Mouse (Mus musculus): ENCODE measurements around the gene Mast4. TPM values are rescaled to one million over a fixed set of nuclear protein-coding genes. Genes with fewer than 3 reads are reported as not detected.

The Mast4 gene
- total and polyA plus RNA-seq, 3 experiments, result 0.99 to 7.4 (median 6.1) TPM

DNA sequence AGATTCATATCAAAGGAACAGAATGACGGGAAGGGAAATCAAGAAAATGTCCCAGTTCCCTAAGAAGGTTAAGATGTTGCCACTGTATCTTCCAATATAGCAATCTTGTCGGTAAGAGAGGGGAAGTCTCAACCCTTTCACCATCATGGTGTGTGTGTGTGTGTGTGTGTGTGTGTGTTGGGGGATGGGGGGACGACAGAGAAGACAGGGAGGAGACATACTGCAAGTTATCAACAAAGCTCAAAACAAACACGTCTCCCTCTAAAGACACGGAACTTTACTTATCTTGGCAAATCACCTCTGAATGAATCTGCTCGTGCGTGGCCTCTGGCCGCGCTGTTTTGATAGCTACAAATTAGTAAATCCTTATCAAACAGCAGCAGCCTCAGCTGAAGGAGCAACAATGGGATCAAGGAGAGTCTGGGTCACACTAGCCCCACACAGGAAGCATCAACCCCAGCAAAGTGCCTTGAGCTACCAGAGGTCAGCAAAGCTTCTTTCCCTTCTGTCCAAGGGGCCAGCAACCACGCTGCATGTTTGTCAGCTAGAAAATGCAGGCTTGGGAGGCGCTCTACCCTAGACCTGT is 113.7 kb downstream of the Mast4 start:
- Histone ChIP-seq H3K27ac (ENCODE audit: insufficient read depth, low read depth) (no peak overlapping the region), H3K79me2 (replicated peaks; ENCODE audit: control insufficient read depth, extremely low read depth, insufficient read depth, poor library complexity, severe bottlenecking) (no peaks in the 10 kb centered on the region), H3K9ac (ENCODE audit: insufficient read depth, low read depth) (no peak overlapping the region), H3K4me2 (ENCODE audit: insufficient read depth, low read depth, poor library complexity, severe bottlenecking) (no peak overlapping the region), H3K4me3 (replicated peaks in 1 of 3; ENCODE audit: low read depth in 2 of 3, low read length in 2 of 3, poor library complexity in 1 of 3) (no peak overlapping the region), H3K36me3 (replicated peaks in 1 of 2; ENCODE audit: control insufficient read depth in 1 of 2, insufficient read depth in 1 of 2, low read length in 1 of 2) (no peaks in the 10 kb centered on the region), H3K9me3 (replicated peaks; ENCODE audit: low read length) (no peaks in the 10 kb centered on the region), H3K4me1 (ENCODE audit: control insufficient read depth in 1 of 2, insufficient read depth in 2 of 2) (no peaks in the 10 kb centered on the region), H3K27me3 (replicated peaks) (no peaks in the 10 kb centered on the region)
- dilution Hi-C loops (cut with MboI; ENCODE audit: extremely low pct_ligation_motif_present, extremely low pct_unique_long_range_greater_than_20kb, low sequenced_read_pairs), result no loop called here
- in situ Hi-C loops (cut with MboI; ENCODE audit: low pct_ligation_motif_present, low pct_unique_long_range_greater_than_20kb, low sequenced_read_pairs), result no loop called here
- no peak for DNase-seq (ENCODE audit: extremely low read depth)
- TF ChIP-seq RAD21 (IDR thresholded peaks at IDR 0.05; ENCODE audit: low read depth, low read length) (no peak), RCOR1 (conservative IDR thresholded peaks at IDR 0.05; ENCODE audit: low read depth, low read length) (no peak), HCFC1 (IDR thresholded peaks at IDR 0.05; ENCODE audit: low read depth, low read length) (no peak), POLR2A (IDR thresholded peaks at IDR 0.05; ENCODE audit: low read depth, low read length) (no peak), BHLHE40 (IDR thresholded peaks at IDR 0.05; ENCODE audit: low read depth, low read length) (no peak), JUND (conservative IDR thresholded peaks at IDR 0.05; ENCODE audit: low read depth, low read length) (no peak), POLR2AphosphoS2 (IDR thresholded peaks at IDR 0.05; ENCODE audit: low read depth, low read length) (no peak), MAFK (IDR thresholded peaks at IDR 0.05; ENCODE audit: insufficient replicate concordance, low read length) (no peak), GABPA (IDR thresholded peaks at IDR 0.05; ENCODE audit: insufficient replicate concordance, low read depth, low read length) (no peak), USF2 (conservative IDR thresholded peaks at IDR 0.05; ENCODE audit: low read depth, low read length) (no peak)

GRCm38 (mm10) chr13:103219999-103220398 is 114.3 kb downstream of the Mast4 start:
- H3K4me2 ChIP-seq (ENCODE audit: insufficient read depth, low read depth, poor library complexity, severe bottlenecking), result no peak overlapping the region
- H3K27ac ChIP-seq (ENCODE audit: insufficient read depth, low read depth), result no peak overlapping the region
- DNase-seq (ENCODE audit: extremely low read depth), result no peak
- no peaks in the 10 kb centered on the region for H3K36me3 ChIP-seq (replicated peaks in 1 of 2; ENCODE audit: control insufficient read depth in 1 of 2, insufficient read depth in 1 of 2, low read length in 1 of 2)
- no peaks in the 10 kb centered on the region for H3K27me3 ChIP-seq (replicated peaks)
- H3K4me3 ChIP-seq (replicated peaks in 1 of 3; ENCODE audit: low read depth in 2 of 3, low read length in 2 of 3, poor library complexity in 1 of 3), result no peak overlapping the region
- H3K4me1 ChIP-seq (ENCODE audit: control insufficient read depth in 1 of 2, insufficient read depth in 2 of 2), result no peaks in the 10 kb centered on the region
- in situ Hi-C loops (cut with MboI; ENCODE audit: low pct_ligation_motif_present, low pct_unique_long_range_greater_than_20kb, low sequenced_read_pairs) (no loop called here), dilution Hi-C loops (cut with MboI; ENCODE audit: extremely low pct_ligation_motif_present, extremely low pct_unique_long_range_greater_than_20kb, low sequenced_read_pairs) (no loop called here)
- H3K79me2 ChIP-seq (replicated peaks; ENCODE audit: control insufficient read depth, extremely low read depth, insufficient read depth, poor library complexity, severe bottlenecking), result no peaks in the 10 kb centered on the region
- TF ChIP-seq USF2 (conservative IDR thresholded peaks at IDR 0.05; ENCODE audit: low read depth, low read length) (no peak), NRF1 (IDR thresholded peaks at IDR 0.05; ENCODE audit: low read depth, low read length) (no peak), TBP (conservative IDR thresholded peaks at IDR 0.05; ENCODE audit: low read depth, low read length) (no peak), MYC (IDR thresholded peaks at IDR 0.05; ENCODE audit: low read depth, low read length) (no peak), MAX (IDR thresholded peaks at IDR 0.05; ENCODE audit: low read length) (no peak), ZNF384 (IDR thresholded peaks at IDR 0.05; ENCODE audit: low read depth, low read length) (no peak)
- H3K9me3 ChIP-seq (replicated peaks; ENCODE audit: low read length), result no peaks in the 10 kb centered on the region
- H3K9ac ChIP-seq (ENCODE audit: insufficient read depth, low read depth), result no peak overlapping the region

All from CH12.LX (cell line).